Mouse (Mus musculus) CD4-positive naive resting alpha-beta T cell, adult 57 days (primary cell): ENCODE data around the gene A230050P20Rik. TPM values are rescaled to one million over a fixed set of nuclear protein-coding genes. Genes with fewer than 3 reads are reported as not detected.

Experiments
- total RNA-seq: library from RNA; stranded (reverse); gene quantifications from one replicate; pipeline ENCODE4 v1.2.4, GENCODE M21; 2023

Gene A230050P20Rik
- total RNA-seq: 51.6 TPM

DNA sequence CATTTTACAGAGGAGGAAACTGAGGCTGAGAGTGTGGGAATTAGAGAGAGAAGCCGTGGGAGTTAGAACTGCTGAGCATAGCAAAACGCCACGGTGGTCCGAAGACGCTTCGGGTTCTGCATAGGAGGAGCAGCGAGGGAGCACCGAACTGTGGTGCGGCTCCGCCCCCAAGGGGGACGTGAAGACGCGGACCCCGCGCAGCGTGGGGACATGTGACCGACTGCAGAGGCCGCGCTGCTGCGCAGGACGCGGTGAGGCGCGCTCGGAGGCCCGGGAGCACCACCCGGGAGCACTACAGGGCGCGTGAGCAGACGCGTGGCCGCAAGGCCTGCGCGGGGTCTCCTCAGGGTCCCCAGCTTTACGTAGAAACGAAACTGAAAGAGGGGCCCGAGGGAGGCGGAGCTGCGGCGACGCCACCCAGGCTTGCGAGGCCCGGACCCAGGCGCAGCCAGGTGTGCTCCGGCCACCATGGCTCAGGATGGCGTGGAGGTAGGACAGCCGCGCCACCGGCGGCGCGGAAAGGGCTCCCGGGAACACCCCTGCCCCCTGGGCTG, at the start of gene A230050P20Rik:
Gene A230050P20Rik, plus strand, starts transcription at position 195 of the 554 bp plus-strand sequence.

DNA sequence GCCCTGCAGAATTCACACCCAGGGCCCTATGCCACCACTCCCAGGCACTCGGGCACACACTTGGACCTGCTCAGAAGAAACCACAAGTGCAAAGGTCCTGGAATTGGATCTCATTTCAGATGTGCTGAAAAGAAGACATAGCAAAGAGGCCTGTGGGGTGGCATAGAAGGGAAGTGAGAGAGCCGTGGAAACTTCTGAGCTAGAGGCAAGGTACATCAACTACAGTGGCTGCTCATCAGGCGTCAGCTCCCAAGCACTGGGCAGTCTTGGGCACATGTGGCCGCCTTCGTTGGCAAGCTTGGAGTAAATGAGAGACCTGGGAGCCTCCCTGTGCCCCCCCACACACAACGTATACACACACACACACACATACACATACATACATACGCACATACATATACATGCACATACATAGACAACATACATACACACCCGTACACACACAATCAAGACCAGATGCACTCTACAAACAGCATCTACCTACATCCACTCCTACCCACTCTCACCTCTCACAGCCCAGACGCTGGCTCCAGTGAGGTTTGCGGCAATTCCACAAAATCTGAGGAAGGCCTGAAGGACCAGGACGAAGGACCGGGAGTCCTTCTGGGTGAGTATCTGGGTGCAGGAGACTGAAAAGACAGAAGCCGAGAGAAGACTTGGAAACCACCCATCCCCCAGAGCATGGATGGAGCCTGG, 10.8 kb downstream of the A230050P20Rik start, which contains the start of gene Angptl6:
Gene Angptl6, minus strand, starts transcription at position 631 of the 696 bp plus-strand sequence.

DNA sequence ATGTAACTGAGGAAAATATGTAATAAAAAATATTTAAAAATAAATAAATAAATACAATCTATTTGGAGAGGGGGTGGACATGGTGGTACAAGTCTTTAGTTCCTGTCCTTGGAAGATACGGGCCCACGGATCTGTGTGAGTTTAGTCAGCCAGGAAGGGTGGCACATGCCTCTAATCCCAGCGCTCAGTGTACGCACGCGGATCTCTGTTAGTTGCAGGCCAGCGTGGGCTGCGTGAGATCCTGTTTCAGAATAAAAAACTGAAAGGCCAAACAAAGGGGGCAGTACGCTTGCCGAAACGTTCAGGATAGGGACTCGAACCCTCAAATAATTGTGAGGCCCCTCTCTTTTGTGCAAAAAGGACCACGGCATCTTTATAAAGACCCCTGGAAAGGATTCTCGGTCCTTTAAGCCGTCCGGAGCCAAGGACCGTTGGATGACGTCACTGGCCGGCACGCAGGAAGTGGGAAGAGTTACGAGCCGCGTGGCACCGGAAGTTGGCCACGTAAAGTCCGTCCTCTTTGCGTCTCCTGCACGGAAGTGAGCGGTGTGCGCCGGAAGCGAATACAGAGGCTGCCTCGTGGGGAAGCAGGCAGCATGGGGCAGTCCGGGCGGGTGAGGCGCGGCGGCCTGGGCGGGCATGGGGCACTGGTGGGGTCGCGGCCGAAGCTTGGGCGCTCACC, 19.4 kb downstream of the A230050P20Rik start, which contains the start of gene Ppan:
Gene Ppan, plus strand, starts transcription at position 472 of the 682 bp plus-strand sequence.

DNA sequence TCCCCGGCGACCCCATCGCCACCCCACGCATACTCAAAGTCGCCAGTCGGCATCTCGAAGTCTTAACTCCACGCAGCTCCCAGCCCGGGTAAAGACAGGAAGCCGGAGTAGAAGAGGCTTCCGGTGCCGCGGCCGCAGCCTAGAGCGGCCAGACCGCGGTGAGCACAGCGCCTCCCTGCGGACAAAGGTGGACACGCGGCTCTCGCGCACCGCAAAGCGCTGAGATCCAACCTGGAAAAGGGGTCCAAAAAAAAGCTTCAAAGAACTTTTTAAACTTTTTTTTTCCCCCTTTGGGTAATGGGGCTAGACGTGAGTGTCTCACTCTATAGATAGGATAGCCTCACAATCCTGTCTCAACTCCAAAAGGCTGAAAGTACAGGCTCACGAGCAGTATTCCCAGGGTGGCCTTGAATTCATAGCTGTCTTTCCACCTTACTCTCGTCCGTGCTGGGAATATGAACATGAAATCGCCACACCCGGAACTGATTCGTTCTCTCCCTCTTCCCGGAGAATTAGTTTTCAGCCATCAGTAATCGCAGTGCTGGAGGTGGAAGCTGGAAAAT, 30.1 kb downstream of the A230050P20Rik start, which contains the start of gene Eif3g:
Gene Eif3g, minus strand, starts transcription at position 113 of the 563 bp plus-strand sequence.

Other genes starting within 250 kb of the A230050P20Rik start
- 344 TPM for gene Ubl5, start 225.8 kb upstream of the A230050P20Rik start, total RNA-seq
- gene Fbxl12, start 223.9 kb upstream of the A230050P20Rik start, total RNA-seq: 107 TPM
- 20.4 TPM for gene Pin1, start 216.5 kb upstream of the A230050P20Rik start, total RNA-seq
- gene Olfm2, start 122.3 kb upstream of the A230050P20Rik start, total RNA-seq: not detected
- gene Col5a3, start 53.6 kb upstream of the A230050P20Rik start, total RNA-seq: 0.12 TPM
- not detected for gene Rdh8, start 50.1 kb upstream of the A230050P20Rik start, total RNA-seq
- gene Angptl6, start 11.1 kb downstream of the A230050P20Rik start, total RNA-seq: 2.5 TPM
- 87.1 TPM for gene Ppan, start 19.5 kb downstream of the A230050P20Rik start, total RNA-seq
- 188 TPM for gene Eif3g, start 30.0 kb downstream of the A230050P20Rik start, total RNA-seq
- 82.3 TPM for gene Dnmt1, start 91.2 kb downstream of the A230050P20Rik start, total RNA-seq
- gene S1pr2, start 108.1 kb downstream of the A230050P20Rik start, total RNA-seq: 4.7 TPM
- 53.2 TPM for gene Mrpl4, start 134.1 kb downstream of the A230050P20Rik start, total RNA-seq
- 19.5 TPM for gene Icam1, start 147.3 kb downstream of the A230050P20Rik start, total RNA-seq
- gene Icam4, start 160.7 kb downstream of the A230050P20Rik start, total RNA-seq: not detected
- gene Icam5, start 163.4 kb downstream of the A230050P20Rik start, total RNA-seq: 0.18 TPM
- gene Zglp1, start 198.5 kb downstream of the A230050P20Rik start, total RNA-seq: not detected
- 0.83 TPM for gene Gm49373, start 204.5 kb downstream of the A230050P20Rik start, total RNA-seq
- gene Fdx1l, start 205.0 kb downstream of the A230050P20Rik start, total RNA-seq: 27.6 TPM
- 9.4 TPM for gene Gm38431, start 223.4 kb downstream of the A230050P20Rik start, total RNA-seq
- 112 TPM for gene Raver1, start 223.4 kb downstream of the A230050P20Rik start, total RNA-seq